Mouse (Mus musculus): Measurements from ENCODE around the gene Thrap3. TPM values are rescaled to one million over a fixed set of nuclear protein-coding genes. Genes with fewer than 3 reads are reported as not detected.
A peak's percentile ranks its signal among the peaks of the same experiment; 100 is the strongest.

The Thrap3 gene
- polyA plus RNA-seq, 1 experiment from 2014 or later, result 78.7 TPM

DNA sequence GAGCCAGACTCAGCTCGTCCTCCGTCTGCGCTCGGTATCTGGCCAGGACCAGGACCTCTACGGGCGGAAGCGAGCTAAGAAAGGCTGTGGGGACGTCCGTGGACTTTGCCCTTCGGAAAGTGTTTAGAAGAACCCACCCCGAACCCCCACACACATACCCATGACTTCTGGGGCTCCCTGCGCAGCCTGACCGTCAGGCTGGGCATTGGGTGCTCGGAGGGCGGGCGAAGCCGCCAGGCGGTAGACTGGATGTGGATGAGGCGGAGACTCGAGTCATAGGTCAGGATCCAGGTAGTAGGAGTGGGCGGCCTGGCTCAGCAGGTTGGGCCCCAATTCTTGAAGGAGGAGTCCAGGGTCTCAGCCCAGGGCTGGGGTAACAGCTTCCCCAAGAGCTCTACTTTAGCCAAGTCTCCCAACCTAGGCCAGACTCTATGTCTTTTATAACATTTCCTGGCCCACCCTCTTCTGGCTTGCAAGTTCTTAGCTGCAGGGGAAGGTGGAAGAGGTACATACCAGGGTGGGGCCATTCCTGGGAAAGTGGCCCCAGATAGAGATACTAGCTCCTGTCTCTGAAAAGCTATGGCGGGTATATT is 39.4 kb downstream of the Thrap3 start, which contains the start of gene Sh3d21:
TSS of gene Sh3d21 (minus strand) at position 425 of the 593 bp plus-strand sequence.
- 5% methylated on average over 22 of the region's 22 CpGs for WGBS
- Histone ChIP-seq H3K36me3 (ENCODE audit: control insufficient read depth, insufficient read depth, low read length) (peaks cover 7% of the 10 kb centered on the region), H3K9ac (ENCODE audit: low read length) (peak within 1 kb of the TSS; percentile 93), H3K4me2 (replicated peaks; ENCODE audit: low read depth) (peak within 1 kb of the TSS; percentile 99), H3K27me3 (ENCODE audit: control insufficient read depth, insufficient read depth, low read length) (no peaks in the 10 kb centered on the region), H3K27ac (replicated peaks) (peak within 1 kb of the TSS; percentile 97), H3K4me3 (ENCODE audit: low read depth, low read length) (peak within 1 kb of the TSS; percentile 63), H3K4me1 (replicated peaks; ENCODE audit: control insufficient read depth, insufficient read depth) (peaks cover 2% of the 10 kb centered on the region; the same call in 1 of the 2 replicates), H3K9me3 (ENCODE audit: control insufficient read depth, low read length) (no peaks in the 10 kb centered on the region)
- TF ChIP-seq CTCF (IDR thresholded peaks at IDR 0.05; ENCODE audit: low read depth) (no peak), EP300 (optimal IDR thresholded peaks at IDR 0.05) (no peak)
- ATAC-seq (ENCODE audit: low FRiP score, low TSS enrichment) (peak; percentile 65), DNase-seq (ENCODE audit: low spot score) (peak; percentile 70)

DNA sequence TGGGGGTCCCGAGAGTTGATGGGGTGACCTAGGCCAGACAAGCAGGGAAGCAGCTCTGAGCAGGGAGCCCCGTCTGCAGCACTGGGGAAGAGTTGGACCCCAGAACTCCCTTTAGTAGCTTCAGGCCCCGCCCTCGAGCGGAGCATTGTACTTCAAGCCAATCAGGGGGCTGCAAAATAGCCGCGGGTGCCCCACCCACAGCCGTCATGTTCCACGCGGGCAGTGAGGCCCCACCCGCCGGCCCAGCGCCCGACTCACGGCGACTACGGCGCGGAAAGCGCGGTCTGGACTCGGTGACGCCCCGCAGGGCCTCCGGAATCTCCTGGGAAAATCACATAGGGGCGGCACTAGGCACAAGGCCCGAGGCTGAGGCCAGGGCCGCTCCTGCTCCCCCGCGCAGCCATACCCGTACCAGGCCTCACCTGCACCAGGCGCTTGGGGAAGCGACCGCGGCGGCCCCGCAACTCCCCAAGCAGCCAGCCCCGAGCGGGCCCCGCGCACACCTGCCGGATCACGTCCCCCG is 40.0 kb downstream of the Thrap3 start:
- Histone ChIP-seq H3K27me3 (ENCODE audit: control insufficient read depth, insufficient read depth, low read length) (no peaks in the 10 kb centered on the region), H3K4me2 (replicated peaks; ENCODE audit: low read depth) (peak overlapping the region; percentile 99), H3K27ac (replicated peaks) (peak overlapping the region; percentile 97), H3K9me3 (ENCODE audit: control insufficient read depth, low read length) (no peaks in the 10 kb centered on the region), H3K4me3 (ENCODE audit: low read depth, low read length) (peak overlapping the region; percentile 63), H3K4me1 (replicated peaks; ENCODE audit: control insufficient read depth, insufficient read depth) (peaks cover 2% of the 10 kb centered on the region; the same call in 1 of the 2 replicates), H3K9ac (ENCODE audit: low read length) (peak overlapping the region; percentile 93), H3K36me3 (ENCODE audit: control insufficient read depth, insufficient read depth, low read length) (peaks cover 7% of the 10 kb centered on the region)
- 1% methylated on average over 44 of the region's 44 CpGs for WGBS
- ATAC-seq (ENCODE audit: low FRiP score, low TSS enrichment) (peak; percentile 94), DNase-seq (ENCODE audit: low spot score) (peak; percentile 97)
- TF ChIP-seq CTCF (IDR thresholded peaks at IDR 0.05; ENCODE audit: low read depth) (0 out of 2 replicates have a peak, but pooled peaks have one; percentile 1), EP300 (optimal IDR thresholded peaks at IDR 0.05) (no peak)

DNA sequence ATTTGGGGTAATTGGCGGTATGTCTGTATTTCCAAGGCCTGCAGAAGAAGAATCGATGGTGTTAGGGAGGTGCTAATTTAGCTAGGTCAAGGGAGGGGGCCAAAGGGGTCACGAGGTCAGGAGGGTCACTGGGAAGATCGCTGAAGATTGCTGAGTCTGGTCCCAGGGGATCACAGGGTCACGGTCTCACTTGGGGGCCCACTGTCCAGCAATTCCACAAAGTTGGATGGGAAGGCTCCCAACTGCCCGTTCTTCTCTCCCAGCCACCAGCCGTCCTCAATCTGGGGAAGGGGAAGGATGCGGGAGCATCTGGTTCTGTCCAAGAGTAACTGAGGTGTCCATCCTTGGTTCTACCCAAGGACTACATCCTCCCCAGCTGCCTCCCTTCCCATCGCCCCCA is 40.6 kb downstream of the Thrap3 start:
- 59% methylated on average over 9 of the region's 9 CpGs for WGBS
- TF ChIP-seq EP300 (optimal IDR thresholded peaks at IDR 0.05), result no peak
- no peak for TF ChIP-seq CTCF (IDR thresholded peaks at IDR 0.05; ENCODE audit: low read depth)

DNA sequence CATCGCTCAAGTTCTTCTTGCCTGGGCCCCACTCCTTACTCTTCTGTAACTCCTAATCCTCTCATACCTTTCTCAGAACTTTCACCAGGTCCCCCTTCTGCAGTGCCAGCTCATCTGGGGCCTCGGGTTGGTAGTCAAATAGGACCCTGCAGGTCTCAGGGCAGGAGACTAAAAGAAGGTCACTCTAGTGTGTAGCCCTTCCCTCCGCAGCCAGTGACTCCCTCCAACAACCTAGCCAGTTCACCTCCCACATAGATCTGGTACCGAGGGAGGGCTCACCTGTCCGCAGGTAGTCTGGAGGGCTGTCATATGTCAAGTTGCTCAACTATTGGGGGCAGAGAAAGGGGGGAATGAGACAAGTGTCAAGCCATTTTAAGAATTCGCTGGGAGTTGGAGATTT is 41.1 kb downstream of the Thrap3 start:
- no peak for TF ChIP-seq EP300 (optimal IDR thresholded peaks at IDR 0.05)
- TF ChIP-seq CTCF (IDR thresholded peaks at IDR 0.05; ENCODE audit: low read depth), result no peak
- Histone ChIP-seq H3K4me1 (replicated peaks; ENCODE audit: control insufficient read depth, insufficient read depth) (peaks cover 2% of the 10 kb centered on the region; the same call in 1 of the 2 replicates), H3K4me2 (replicated peaks; ENCODE audit: low read depth) (no peak overlapping the region), H3K9ac (ENCODE audit: low read length) (no peak overlapping the region), H3K4me3 (ENCODE audit: low read depth, low read length) (no peak overlapping the region), H3K9me3 (ENCODE audit: control insufficient read depth, low read length) (no peaks in the 10 kb centered on the region), H3K36me3 (ENCODE audit: control insufficient read depth, insufficient read depth, low read length) (peaks cover under 1% of the 10 kb centered on the region; the same call in 1 of the 2 replicates), H3K27me3 (ENCODE audit: control insufficient read depth, insufficient read depth, low read length) (no peaks in the 10 kb centered on the region), H3K27ac (replicated peaks) (no peak overlapping the region)
- no peak for ATAC-seq (ENCODE audit: low FRiP score, low TSS enrichment)
- WGBS, result 83% methylated on average over 6 of the region's 6 CpGs
- DNase-seq (ENCODE audit: low spot score), result peak; percentile 14

More for the DNA sequence above, 40.6 kb downstream of the Thrap3 start:
- Histone ChIP-seq H3K9ac (ENCODE audit: low read length) (peak overlapping the region; percentile 93), H3K4me1 (replicated peaks; ENCODE audit: control insufficient read depth, insufficient read depth) (peaks cover 2% of the 10 kb centered on the region; the same call in 1 of the 2 replicates), H3K9me3 (ENCODE audit: control insufficient read depth, low read length) (no peaks in the 10 kb centered on the region), H3K27me3 (ENCODE audit: control insufficient read depth, insufficient read depth, low read length) (no peaks in the 10 kb centered on the region), H3K4me3 (ENCODE audit: low read depth, low read length) (peak overlapping the region; percentile 63), H3K27ac (replicated peaks) (peak overlapping the region; percentile 97), H3K36me3 (ENCODE audit: control insufficient read depth, insufficient read depth, low read length) (peaks cover 4% of the 10 kb centered on the region), H3K4me2 (replicated peaks; ENCODE audit: low read depth) (peak overlapping the region; percentile 99)
- ATAC-seq (ENCODE audit: low FRiP score, low TSS enrichment) (peak; percentile 1; the same call in 1 of the 2 replicates), DNase-seq (ENCODE audit: low spot score) (no peak)

DNA sequence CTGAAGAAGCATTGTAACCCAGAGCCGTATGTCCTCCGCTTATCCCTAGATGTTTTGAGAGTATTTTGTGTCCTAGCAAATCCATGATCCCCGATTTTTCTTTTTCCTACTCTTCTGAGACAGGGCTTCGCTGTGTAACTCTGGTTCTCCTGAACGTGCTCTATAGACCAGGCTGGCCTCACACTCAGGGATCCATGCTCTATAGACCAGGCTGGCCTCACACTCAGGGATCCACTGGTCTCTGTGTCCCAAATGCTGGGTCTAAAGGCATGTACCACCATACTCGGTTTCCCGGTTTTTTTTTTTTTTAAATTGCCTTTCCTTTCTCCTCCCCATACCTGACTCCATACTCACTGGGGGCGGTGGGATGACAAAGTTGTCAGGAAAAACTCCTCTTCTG is 41.6 kb downstream of the Thrap3 start:
- Histone ChIP-seq H3K27ac (replicated peaks) (no peak overlapping the region), H3K36me3 (ENCODE audit: control insufficient read depth, insufficient read depth, low read length) (no peaks in the 10 kb centered on the region), H3K9me3 (ENCODE audit: control insufficient read depth, low read length) (no peaks in the 10 kb centered on the region), H3K9ac (ENCODE audit: low read length) (no peak overlapping the region), H3K4me3 (ENCODE audit: low read depth, low read length) (no peak overlapping the region), H3K4me1 (replicated peaks; ENCODE audit: control insufficient read depth, insufficient read depth) (peaks cover 2% of the 10 kb centered on the region; the same call in 1 of the 2 replicates), H3K4me2 (replicated peaks; ENCODE audit: low read depth) (no peak overlapping the region), H3K27me3 (ENCODE audit: control insufficient read depth, insufficient read depth, low read length) (no peaks in the 10 kb centered on the region)
- 92% methylated on average over 8 of the region's 8 CpGs for WGBS
- TF ChIP-seq CTCF (IDR thresholded peaks at IDR 0.05; ENCODE audit: low read depth), result no peak
- no peak for TF ChIP-seq EP300 (optimal IDR thresholded peaks at IDR 0.05)
- DNase-seq (ENCODE audit: low spot score) (peak; percentile 6), ATAC-seq (ENCODE audit: low FRiP score, low TSS enrichment) (no peak)

DNA sequence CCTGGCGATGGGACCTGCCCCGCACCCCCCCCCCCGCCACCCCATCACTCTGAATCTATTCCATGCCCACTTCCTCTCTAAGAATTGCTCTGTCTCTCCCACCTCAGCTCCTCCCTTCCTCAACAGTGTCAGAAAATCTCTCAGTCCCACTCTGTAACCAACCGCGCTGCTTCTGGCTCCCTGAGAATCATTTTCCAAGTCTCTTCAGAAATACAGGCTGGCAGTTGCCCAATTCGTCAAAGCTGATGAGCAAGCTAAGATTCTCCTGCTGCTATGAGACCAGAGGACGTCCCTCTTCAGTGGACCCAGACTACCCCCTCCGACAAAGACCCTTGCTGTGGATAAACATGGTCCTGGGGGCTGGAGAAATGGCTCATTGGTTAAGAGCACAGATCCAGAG is 43.1 kb downstream of the Thrap3 start:
- Histone ChIP-seq H3K9me3 (ENCODE audit: control insufficient read depth, low read length) (no peaks in the 10 kb centered on the region), H3K9ac (ENCODE audit: low read length) (no peak overlapping the region), H3K27ac (replicated peaks) (no peak overlapping the region), H3K36me3 (ENCODE audit: control insufficient read depth, insufficient read depth, low read length) (no peaks in the 10 kb centered on the region), H3K4me3 (ENCODE audit: low read depth, low read length) (no peak overlapping the region), H3K4me2 (replicated peaks; ENCODE audit: low read depth) (no peak overlapping the region), H3K27me3 (ENCODE audit: control insufficient read depth, insufficient read depth, low read length) (no peaks in the 10 kb centered on the region), H3K4me1 (replicated peaks; ENCODE audit: control insufficient read depth, insufficient read depth) (peaks cover 2% of the 10 kb centered on the region; the same call in 1 of the 2 replicates)
- TF ChIP-seq CTCF (IDR thresholded peaks at IDR 0.05; ENCODE audit: low read depth) (no peak), EP300 (optimal IDR thresholded peaks at IDR 0.05) (no peak)
- DNase-seq (ENCODE audit: low spot score) (no peak), ATAC-seq (ENCODE audit: low FRiP score, low TSS enrichment) (no peak)
- WGBS, result 61% methylated on average over 8 of the region's 8 CpGs
